Mouse (Mus musculus): ENCODE results near the gene Gramd4.

DNA sequence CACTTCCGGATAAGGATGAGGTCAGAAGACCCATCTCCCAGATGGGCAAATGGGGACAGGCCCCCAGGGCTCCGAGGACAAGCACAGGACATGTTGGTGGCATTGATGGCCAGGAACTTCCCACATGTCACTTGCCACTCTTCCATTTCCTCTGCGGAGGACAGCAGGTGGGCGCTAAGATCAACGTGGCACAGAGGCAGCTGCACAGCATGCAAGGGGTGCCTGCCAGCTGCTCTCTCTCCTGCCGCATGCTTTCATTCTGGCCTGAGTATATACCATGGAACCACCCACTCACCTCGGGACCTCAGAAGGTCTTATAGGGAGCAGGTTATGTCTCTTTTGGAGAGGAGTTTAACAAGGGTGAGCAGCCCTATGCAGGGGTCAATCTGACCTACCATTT, 87.1 kb downstream of the Gramd4 start:
- TF ChIP-seq CTCF (IDR thresholded peaks at IDR 0.05; ENCODE audit: low read depth, low read length), result no peak
- no peak for TF ChIP-seq TAL1 (conservative IDR thresholded peaks at IDR 0.05; ENCODE audit: low read depth, low read length)
- TF ChIP-seq GATA2 (IDR thresholded peaks at IDR 0.05; ENCODE audit: borderline replicate concordance, low read depth, low read length), result no peak
- TF ChIP-seq GATA1 (IDR thresholded peaks at IDR 0.05; ENCODE audit: borderline replicate concordance, low read length), result no peak

Data from G1E (cell line).